Mouse (Mus musculus) liver, postnatal 0 days (tissue): Measurements from ENCODE around the gene Fam131b.
A peak's percentile ranks its signal among the peaks of the same experiment; 100 is the strongest.

ENCODE experiments used
- CTCF ChIP-seq: sonication (generic); IDR thresholded peaks from 2 replicates; pipeline ENCODE4 v1.5.1; 2016; ENCODE audit warnings: antibody characterized with exemption, low read depth
- EP300 ChIP-seq: IDR thresholded peaks from 2 replicates; pipeline ENCODE4 v1.6.1; 2016; ENCODE audit warnings: antibody characterized with exemption, low read depth, mild to moderate bottlenecking

DNA sequence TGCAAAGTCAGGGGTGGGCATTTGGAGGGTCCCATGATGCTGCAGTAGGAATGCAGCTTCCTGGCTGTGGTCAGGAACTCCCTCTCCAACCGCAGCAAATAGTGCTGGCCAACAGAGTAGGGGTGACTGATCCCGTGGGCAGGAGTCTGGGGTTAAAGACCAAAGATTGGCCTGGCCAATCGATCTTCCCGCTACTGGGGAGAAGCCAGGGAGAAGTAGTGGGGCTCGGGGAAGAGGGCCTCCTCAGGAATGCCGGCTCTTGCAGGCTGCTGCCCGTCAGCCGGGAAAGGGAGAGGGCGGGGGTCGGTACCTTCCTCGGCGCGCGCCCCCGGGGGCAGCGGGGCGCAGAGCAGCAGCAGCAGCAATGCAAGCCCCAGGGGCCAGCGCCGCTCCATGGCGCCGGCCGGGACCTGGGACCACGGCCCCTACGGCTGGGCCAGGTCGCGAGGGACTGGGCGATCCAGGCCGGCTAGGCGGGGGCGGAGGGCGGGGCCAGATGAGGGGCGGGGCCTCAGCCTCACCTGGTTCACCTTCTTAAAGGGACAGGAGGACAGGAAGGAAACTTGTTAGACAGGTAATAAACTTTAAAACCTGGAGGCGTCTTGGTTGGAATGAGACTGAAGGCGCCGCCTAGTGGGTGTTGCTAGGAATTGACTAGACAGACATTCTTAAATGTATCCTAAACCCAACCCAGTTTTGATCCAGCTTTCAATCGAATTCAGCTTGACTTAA is 48.5 kb upstream of the Fam131b start, which contains the start of gene Epha1:
- TF ChIP-seq CTCF (peak; percentile 49), EP300 (peak; percentile 28; the same call in 1 of the 2 replicates)
